Mouse (Mus musculus) gastrocnemius, postnatal 4 days (tissue): Measurements from ENCODE around the gene Pum1. TPM values are rescaled to one million over a fixed set of nuclear protein-coding genes. Genes with fewer than 3 reads are reported as not detected.
"Not testable (repeated sequence)": the region's sequence is repeated elsewhere in the genome, so short reads cannot be mapped to it uniquely, and the experiment has no call there.

Source experiments
- DNase-seq, 2 experiments: peaks; one replicate each; pipeline ENCODE4 v3.0.0; 2021 to 2022; ENCODE audit warnings: low spot score in 2 of 2, mixed read lengths in 2 of 2
- total RNA-seq, 2 experiments: library from RNA; stranded (reverse); gene quantifications; 2 replicates each; pipeline ENCODE4 v1.2.3; 2021

Pum1 gene
- total RNA-seq, 2 experiments from 2014 or later: 65.5 to 73.9 TPM

DNA sequence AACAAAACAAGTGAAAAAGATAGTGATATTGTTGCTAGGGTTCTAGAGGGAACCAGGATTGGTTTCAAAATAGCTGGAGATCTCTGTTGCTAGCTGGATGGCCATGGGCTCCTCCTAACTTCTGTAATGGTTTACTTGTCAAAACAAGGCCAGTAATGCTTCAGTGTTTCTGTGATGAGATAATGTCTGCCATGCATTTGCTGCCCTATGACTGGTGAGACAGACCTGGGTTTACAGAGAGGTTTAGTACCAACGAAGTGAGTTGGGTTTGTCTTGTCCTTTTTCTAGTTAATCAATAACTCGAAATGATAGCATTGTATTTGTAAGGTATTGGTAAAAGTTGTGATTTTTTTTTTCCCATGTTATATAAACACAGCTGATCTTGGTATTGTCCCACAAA lies 4.6 kb downstream of the Pum1 start:
- no peak for DNase-seq

DNA sequence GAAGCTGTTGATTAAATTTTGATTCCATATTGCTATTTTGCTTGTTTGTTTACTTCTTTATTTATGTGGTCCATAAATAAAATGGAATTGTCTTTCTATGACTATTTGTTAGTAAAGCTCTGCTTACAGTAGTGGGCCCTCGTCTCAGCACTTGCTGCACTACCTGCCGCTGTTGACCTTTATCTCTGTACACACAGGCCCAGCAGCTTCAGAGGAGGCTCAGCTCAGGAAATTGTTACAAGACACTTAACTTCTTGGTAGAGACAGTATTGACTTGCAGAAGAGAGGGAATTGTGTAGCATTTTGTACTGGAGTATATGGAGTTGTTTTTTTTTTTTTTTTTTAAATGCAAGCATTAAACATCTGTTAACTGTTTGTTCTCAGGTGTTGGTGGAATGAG lies 5.4 kb downstream of the Pum1 start:
- no peak for DNase-seq

GRCm38 (mm10) chr4:130668991-130669390 lies 5.9 kb downstream of the Pum1 start:
- DNase-seq: no peak

DNA sequence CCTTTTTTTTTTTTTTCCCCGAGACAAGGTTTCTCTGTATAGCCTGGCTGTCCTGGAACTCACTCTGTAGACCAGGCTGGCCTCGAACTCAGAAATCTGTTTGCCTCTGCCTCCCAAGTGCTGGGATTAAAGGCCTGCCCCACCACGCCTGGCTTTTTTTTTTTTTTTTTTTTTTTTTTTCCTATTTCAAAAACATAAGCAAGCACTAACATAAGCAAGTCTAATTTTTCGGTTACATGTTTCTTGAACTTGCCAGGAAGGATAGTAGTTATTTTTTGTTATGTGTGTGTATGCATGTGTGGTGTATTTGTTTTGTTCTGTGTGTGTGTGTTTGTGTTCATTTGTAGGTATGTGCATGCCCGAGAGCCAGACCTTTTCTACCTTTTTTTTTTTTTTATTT lies 6.9 kb downstream of the Pum1 start:
- not testable (repeated sequence) for DNase-seq

DNA sequence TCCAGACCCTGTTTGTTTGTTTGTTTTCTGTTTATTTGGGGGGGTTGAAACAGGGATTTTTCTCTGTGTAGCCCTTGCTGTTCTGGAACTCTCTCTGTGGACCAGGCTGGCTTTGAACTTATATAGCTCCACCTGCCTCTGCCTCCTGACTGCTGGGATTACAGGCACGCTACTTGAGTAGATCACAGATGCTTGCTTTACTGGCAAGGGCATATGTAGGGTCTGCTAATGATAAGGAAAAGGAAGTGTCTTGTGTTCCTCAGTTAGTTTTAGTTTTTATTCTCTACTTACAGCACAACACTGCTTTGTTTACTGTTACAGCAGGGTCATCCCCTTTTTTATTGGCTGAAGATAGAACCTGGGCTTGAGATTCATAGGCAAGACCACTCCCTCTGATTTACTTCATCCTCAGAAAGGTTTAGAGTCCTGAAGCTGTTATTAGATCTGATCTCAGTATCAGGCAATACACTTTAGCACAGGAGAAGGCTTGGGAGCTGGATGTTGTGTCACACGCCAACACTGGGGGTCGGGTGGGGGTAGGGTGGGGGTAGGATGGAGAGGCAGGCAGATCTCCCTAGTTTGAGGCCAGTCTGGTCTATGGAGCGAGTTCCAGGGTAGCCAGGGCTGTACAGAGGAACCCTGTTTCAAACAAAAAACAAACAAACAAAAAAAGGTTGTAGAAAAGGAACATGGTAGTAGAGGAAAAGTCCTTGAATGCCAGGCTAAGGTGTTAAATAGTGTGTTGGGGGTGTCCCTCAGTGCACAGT lies 8.1 kb downstream of the Pum1 start:
- no peak for DNase-seq

DNA sequence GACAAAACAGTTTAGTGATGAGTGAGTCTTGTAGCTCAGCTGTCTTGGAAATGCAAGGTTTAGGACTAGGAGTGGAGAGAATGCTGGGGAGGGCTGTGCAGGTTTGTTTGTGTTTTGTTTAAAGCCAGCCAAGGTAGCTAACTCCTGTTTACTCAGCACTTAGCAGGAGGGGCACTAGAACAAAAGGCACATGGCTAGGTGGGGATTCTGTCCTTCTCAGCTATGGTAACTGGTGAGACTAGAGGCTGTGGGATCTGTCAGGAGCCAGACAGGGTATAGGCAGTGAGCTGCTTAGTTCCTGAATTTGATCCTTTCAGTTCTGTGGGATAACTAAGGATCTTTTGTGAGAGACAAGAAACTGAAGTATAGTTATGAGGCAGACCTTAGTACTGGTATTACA lies 9.0 kb downstream of the Pum1 start:
- no peak for DNase-seq

DNA sequence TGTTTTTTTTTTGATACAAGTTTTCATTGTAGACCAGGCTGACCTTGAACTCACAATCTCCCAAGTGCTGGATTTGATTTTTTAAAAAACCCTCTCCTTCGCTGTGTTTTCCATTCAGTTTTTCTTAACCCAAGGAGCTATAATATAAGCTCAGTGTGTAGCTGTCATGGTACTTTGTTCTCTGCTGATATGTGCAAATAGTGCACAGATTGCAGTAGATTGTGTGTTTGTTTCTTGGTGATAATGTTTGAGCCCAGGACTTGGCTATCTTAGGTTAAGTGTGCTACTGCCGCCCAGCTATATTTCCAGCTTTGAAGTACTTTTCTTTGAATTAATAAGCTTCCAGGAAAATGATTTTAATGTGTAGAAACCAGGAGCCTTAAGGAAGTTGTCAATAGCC lies 13.6 kb downstream of the Pum1 start:
- no peak for DNase-seq

GRCm38 (mm10) chr4:130678149-130678548 lies 15.0 kb downstream of the Pum1 start:
- no peak for DNase-seq

DNA sequence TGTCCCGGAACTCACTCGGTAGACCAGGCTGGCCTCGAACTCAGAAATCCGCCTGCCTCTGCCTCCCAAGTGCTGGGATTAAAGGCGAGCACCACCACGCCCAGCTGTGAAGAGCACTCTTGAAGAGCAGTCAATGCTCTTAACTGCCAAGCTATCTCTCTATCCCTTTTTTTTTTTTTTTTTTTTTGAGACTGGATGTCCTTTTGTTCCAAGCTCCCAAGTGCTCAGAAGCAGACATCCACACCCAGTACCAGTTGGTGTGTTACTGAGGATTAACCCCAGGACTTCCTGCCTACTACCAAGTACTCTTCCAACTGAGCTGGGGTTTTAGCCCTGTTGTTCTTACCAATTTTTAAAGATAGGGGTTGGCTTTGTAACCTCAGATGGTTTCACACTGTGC lies 17.6 kb downstream of the Pum1 start:
- DNase-seq: no peak

- DNase-seq: not testable (repeated sequence)
Observed at GRCm38 (mm10) chr4:130683051-130683450, 19.9 kb downstream of the Pum1 start.

GRCm38 (mm10) chr4:130693936-130694335 lies 30.8 kb downstream of the Pum1 start:
- no peak for DNase-seq

- DNase-seq: no peak
Observed at GRCm38 (mm10) chr4:130694982-130695381, 31.9 kb downstream of the Pum1 start.

GRCm38 (mm10) chr4:130701061-130701460 lies 37.9 kb downstream of the Pum1 start:
- DNase-seq: no peak

- DNase-seq: no peak
Observed at GRCm38 (mm10) chr4:130702835-130703535, 39.9 kb downstream of the Pum1 start.

DNA sequence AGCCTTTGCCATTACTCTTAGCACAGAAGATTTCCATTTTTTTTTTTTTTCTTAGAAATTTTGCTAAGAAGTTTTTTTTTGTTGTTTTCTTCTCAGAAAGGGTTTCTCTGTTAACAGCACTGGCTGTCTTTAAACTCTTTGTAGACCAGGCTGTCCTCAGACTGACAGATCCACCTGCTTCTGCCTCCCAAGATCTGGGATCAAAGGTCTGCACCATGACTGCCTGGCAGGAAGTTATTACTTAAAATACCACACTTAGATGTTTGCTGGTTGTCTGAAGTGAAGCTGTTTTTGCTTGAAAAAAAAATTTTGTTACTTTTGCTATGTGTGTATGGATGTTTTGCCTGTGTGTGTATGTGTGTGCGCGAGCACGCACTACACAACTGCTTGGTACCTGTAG lies 40.5 kb downstream of the Pum1 start:
- DNase-seq: no peak

DNA sequence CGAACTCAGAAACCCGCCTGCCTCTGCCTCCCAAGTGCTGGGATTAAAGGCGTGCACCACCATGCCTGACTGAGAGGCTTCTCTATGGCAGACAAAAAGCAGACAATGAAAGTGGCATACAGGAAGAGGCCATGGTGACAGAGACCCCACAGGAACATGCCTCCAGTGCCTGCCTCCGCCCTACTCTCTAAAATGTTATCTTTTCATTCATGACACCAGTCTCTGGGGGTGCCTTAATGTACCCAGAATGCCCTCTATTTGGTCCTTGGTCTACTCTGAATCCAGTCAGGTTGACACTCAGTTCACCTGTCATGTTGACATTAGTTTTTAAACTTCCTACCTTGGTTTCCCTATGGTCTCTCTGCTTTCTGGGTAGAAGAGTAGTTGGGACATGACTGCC lies 41.5 kb downstream of the Pum1 start:
- no peak for DNase-seq

- DNase-seq: no peak
Observed at GRCm38 (mm10) chr4:130706215-130707000, 43.3 kb downstream of the Pum1 start.

DNA sequence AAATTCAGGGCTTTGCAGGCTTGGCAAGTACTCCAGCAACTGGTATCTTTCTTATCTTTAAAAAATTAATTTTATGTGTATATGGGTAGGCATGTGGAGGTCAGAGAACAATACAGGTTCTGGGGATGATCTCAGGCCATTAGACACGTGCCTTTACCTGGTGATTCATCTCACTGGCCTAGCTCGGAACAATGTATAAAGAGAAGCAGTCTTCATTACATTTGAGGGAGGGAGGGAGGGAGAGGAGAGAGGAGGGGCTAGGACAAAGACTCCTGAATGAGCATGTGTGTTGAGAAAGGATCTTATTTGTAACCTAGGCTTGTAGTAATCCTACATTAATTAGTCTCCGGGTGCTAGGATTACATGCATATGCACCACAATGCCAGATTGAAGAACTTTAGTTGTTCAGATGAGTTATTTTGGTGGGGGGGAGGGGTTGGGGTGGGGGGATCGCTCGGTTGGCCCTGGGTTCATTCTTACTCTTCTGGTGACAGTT lies 48.3 kb downstream of the Pum1 start:
- DNase-seq: no peak

DNA sequence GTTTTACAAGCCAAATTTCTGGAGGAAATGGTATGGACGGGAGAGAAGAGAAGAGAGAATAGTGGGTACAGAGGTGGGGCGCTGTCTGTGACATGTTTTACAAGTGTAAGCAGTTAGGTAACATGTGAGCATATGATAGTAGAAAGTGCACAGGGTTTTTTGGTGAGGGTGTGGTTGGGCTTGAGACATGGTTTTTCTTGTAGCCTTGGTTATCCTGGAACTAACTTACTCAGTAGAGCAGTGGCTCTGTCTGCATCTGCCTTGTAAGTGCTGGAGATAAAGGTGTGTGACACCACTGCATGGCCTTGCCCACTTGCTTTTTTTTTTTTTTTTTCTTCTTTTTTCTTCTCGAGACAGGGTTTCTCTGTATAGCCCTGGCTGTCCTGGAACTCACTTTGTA lies 49.2 kb downstream of the Pum1 start:
- DNase-seq: no peak

DNA sequence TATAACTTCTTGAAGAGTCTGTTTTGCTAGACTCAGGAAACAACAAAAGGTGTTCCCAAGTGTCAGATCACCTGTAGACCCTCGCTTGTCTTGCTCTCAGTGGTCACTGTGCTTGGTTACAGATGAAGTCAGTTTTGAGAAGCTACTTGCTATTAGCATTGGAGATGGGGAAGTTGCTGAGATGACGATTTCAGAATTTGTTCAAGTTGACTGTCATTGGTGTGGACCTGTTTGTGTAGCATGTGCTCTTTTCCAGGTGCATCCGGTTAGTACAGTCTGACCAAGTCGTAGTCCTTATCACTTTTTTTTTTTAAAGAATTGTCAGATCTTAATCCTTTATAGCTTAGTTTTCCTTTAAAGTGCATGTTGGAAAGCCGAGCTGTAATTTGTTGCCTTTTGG lies 50.3 kb downstream of the Pum1 start:
- no peak for DNase-seq

DNA sequence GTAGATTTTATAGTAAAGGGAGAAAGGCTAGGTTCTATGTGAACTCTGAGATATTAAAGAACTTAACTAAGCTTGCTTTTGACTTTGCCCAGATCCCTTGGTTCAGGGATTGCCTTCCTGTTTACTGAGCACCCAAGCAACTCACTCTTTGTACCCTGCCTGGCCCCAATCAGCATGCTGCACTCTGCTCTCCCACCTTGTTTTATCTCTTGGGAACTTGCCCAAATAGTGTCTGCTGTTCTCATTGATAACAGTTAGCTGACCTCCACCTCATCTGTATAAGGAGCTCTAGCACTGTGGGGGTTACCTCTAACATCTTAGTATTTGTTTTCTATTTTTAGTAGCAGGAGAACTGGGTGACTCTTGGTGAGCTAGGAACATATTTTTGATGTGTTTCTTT lies 52.0 kb downstream of the Pum1 start:
- no peak for DNase-seq

DNA sequence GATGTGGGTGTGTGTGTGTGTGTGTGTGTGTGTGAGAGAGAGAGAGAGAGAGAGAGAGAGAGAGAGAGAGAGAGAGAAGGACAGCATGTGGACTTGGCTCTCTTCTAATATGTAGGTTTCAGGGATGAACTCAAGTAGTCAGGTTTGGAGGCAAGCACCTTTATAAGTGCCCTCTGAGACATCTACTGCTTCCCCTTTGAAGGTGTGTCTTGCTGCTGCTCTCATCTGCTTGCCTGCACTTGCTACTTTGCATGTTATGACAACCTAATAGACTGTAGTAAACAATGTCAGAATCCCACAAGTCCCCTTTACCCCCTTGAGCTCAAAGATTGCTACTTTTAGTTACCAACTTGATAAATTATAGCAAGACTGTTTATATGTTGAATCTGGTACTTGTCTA lies 52.5 kb downstream of the Pum1 start:
- DNase-seq: no peak
